Mouse (Mus musculus) forebrain, embryonic 16.5 days (tissue): ENCODE measurements around the gene Mn1. TPM values are rescaled to one million over a fixed set of nuclear protein-coding genes. Genes with fewer than 3 reads are reported as not detected.

Source experiments
- ATAC-seq: fragments of 200-750 bp; cut with Nextera tagmentation; 2 replicates; pipeline ENCODE4 v1.8.0; 2017; ENCODE audit warnings: mild to moderate bottlenecking, moderate library complexity
- H3K27ac ChIP-seq: fragments of 300-500 bp; sonication (generic); 2 replicates; pipeline ENCODE4 v1.5.1; 2014; ENCODE audit warnings: low read length, control low read depth
- H3K27me3 ChIP-seq: fragments of 300-500 bp; sonication (generic); replicated peaks from 2 replicates; pipeline ENCODE4 v1.6.1; 2014; ENCODE audit warnings: low read length; ENCODE audit not compliant: control insufficient read depth, insufficient read depth
- H3K36me3 ChIP-seq: fragments of 300-500 bp; sonication (generic); 2 replicates; pipeline ENCODE4 v1.6.1; 2014; ENCODE audit not compliant: control insufficient read depth, insufficient read depth
- H3K4me1 ChIP-seq: fragments of 300-500 bp; sonication (generic); replicated peaks from 2 replicates; pipeline ENCODE4 v1.6.1; 2014; ENCODE audit warnings: low read length; ENCODE audit not compliant: control insufficient read depth, insufficient read depth
- H3K4me2 ChIP-seq: fragments of 300-500 bp; sonication (generic); 2 replicates; pipeline ENCODE4 v1.6.1; 2014; ENCODE audit warnings: mild to moderate bottlenecking, low read length, control low read depth
- H3K4me3 ChIP-seq: fragments of 300-500 bp; sonication (generic); replicated peaks from 2 replicates; pipeline ENCODE4 v1.5.1; 2014; ENCODE audit warnings: mild to moderate bottlenecking, low read length, control low read depth
- H3K9ac ChIP-seq: fragments of 300-500 bp; sonication (generic); replicated peaks from 2 replicates; pipeline ENCODE4 v1.6.1; 2014; ENCODE audit warnings: low read depth, low read length, control low read depth
- H3K9me3 ChIP-seq: fragments of 300-500 bp; sonication (generic); 2 replicates; pipeline ENCODE4 v1.6.1; 2016; ENCODE audit warnings: low read length; ENCODE audit not compliant: control insufficient read depth
- WGBS: fragments of 180-500 bp; shearing (Covaris S2); extraction: QIAGEN DNeasy Blood & Tissue Kit; methylation state at CpG from one replicate; pipeline ENCODE4 v1.1.7; 2014; 5-methylcytosine and 5-hydroxymethylcytosine counted together
- polyA plus RNA-seq: library from polyadenylated mRNA; unstranded; fragments of >200 nt; fragmentation: Nextera tagmentation; extraction: Ambion mirVana; gene quantifications from 2 replicates; pipeline ENCODE4 v1.2.1, GENCODE M21; 2015

Mn1 gene
- polyA plus RNA-seq, 1 experiment from 2014 or later = 99.6 TPM

- WGBS = 70% methylated on average over 6 of the region's 6 CpGs
- H3K4me1 ChIP-seq = peaks cover 13% of the 10 kb centered on the region
- H3K27me3 ChIP-seq = no peaks in the 10 kb centered on the region
- H3K4me3 ChIP-seq = no peak overlapping the region
- H3K27ac ChIP-seq = no peak overlapping the region
- no peaks in the 10 kb centered on the region for H3K9me3 ChIP-seq
- H3K36me3 ChIP-seq = no peaks in the 10 kb centered on the region
- no peak; the same call in 1 of the 2 replicates for ATAC-seq
- H3K9ac ChIP-seq = no peak overlapping the region
- H3K4me2 ChIP-seq = no peak overlapping the region
These were observed 59.0 kb downstream of the Mn1 start for GRCm38 (mm10) chr5:111476141-111476540.

- Histone ChIP-seq H3K4me1 (peaks cover 3% of the 10 kb centered on the region; the same call in 1 of the 2 replicates), H3K9ac (no peak overlapping the region), H3K27me3 (no peaks in the 10 kb centered on the region), H3K4me3 (no peak overlapping the region), H3K4me2 (no peak overlapping the region), H3K9me3 (peaks cover 5% of the 10 kb centered on the region; the same call in 1 of the 2 replicates), H3K27ac (no peak overlapping the region), H3K36me3 (no peaks in the 10 kb centered on the region)
- WGBS = 88% methylated on average over 4 of the region's 4 CpGs
- ATAC-seq = no peak
These were observed 68.7 kb downstream of the Mn1 start for GRCm38 (mm10) chr5:111485907-111486306.

- no peaks in the 10 kb centered on the region for H3K9me3 ChIP-seq
- no peak overlapping the region for H3K9ac ChIP-seq
- H3K27ac ChIP-seq = no peak overlapping the region
- 56% methylated on average over 7 of the region's 7 CpGs for WGBS
- H3K4me2 ChIP-seq = peak overlapping the region; percentile 31
- no peaks in the 10 kb centered on the region for H3K36me3 ChIP-seq
- ATAC-seq = peak; percentile 86
- peak overlapping the region; percentile 12; the same call in 1 of the 2 replicates for H3K4me3 ChIP-seq
- no peaks in the 10 kb centered on the region for H3K27me3 ChIP-seq
- H3K4me1 ChIP-seq = peaks cover 3% of the 10 kb centered on the region; the same call in 1 of the 2 replicates
These were observed 72.0 kb downstream of the Mn1 start for GRCm38 (mm10) chr5:111489022-111489616.

DNA sequence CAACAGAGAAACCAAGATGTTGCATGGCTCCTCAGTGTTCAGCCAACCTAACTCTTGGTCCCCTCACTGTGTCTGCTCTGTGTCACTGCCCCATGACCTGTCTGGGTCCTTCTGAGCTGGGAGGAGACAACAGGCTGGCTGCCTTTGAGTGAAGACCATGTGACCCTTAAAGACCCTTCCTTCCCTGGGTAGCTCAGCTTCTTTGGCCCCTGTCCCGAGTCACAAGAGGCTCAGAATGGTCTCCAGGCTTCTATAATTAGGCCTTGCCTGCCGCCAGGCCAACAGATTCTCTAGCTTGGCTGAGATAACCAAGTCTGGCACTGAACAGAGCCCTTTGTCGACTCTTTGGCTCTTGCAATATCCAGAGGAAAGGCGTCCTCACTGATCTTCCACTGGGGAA lies 73.4 kb downstream of the Mn1 start:
- no peak overlapping the region for H3K4me3 ChIP-seq
- H3K4me1 ChIP-seq = peaks cover 3% of the 10 kb centered on the region; the same call in 1 of the 2 replicates
- H3K9me3 ChIP-seq = no peaks in the 10 kb centered on the region
- H3K27ac ChIP-seq = no peak overlapping the region
- ATAC-seq = no peak
- H3K4me2 ChIP-seq = no peak overlapping the region
- H3K27me3 ChIP-seq = no peaks in the 10 kb centered on the region
- no peaks in the 10 kb centered on the region for H3K36me3 ChIP-seq
- H3K9ac ChIP-seq = no peak overlapping the region
- 70% methylated on average over 4 of the region's 4 CpGs for WGBS

DNA sequence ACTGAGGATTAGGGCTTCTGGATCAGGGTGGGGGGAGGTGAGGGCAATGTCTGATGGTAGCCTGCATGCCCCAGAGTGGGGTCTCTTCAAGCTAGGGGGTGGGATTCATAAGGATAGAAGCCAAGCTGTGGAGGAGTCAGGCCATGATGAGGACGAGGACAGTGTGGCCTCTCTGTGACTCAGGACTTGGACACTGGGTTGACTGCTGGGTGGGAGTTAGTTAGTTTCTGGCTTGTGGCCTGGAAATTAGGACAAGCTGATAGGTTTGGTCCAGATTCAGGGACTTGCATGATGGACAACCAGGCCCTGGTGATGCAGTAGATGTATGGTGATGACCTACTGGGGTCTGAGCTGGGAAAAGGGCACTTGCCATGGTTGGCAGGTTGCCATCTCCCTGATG lies 74.3 kb downstream of the Mn1 start:
- H3K9ac ChIP-seq = no peak overlapping the region
- H3K4me2 ChIP-seq = no peak overlapping the region
- 79% methylated on average over 1 of the region's 1 CpGs for WGBS
- no peaks in the 10 kb centered on the region for H3K27me3 ChIP-seq
- H3K4me3 ChIP-seq = no peak overlapping the region
- H3K36me3 ChIP-seq = no peaks in the 10 kb centered on the region
- no peak for ATAC-seq
- H3K27ac ChIP-seq = no peak overlapping the region
- no peaks in the 10 kb centered on the region for H3K9me3 ChIP-seq
- H3K4me1 ChIP-seq = peaks cover 5% of the 10 kb centered on the region; the same call in 1 of the 2 replicates

- WGBS = 83% methylated on average over 3 of the region's 3 CpGs
- no peak for ATAC-seq
- peaks cover 6% of the 10 kb centered on the region; the same call in 1 of the 2 replicates for H3K4me1 ChIP-seq
- H3K27me3 ChIP-seq = no peaks in the 10 kb centered on the region
- no peak overlapping the region for H3K27ac ChIP-seq
- no peaks in the 10 kb centered on the region for H3K9me3 ChIP-seq
- no peak overlapping the region for H3K4me3 ChIP-seq
- no peaks in the 10 kb centered on the region for H3K36me3 ChIP-seq
- no peak overlapping the region for H3K9ac ChIP-seq
- H3K4me2 ChIP-seq = no peak overlapping the region
These were observed 82.9 kb downstream of the Mn1 start for GRCm38 (mm10) chr5:111500036-111500435.

GRCm38 (mm10) chr5:111501691-111502441 lies 84.7 kb downstream of the Mn1 start:
- Histone ChIP-seq H3K4me2 (no peak overlapping the region), H3K9me3 (no peaks in the 10 kb centered on the region), H3K4me3 (no peak overlapping the region), H3K4me1 (peaks cover 7% of the 10 kb centered on the region), H3K9ac (no peak overlapping the region), H3K27ac (no peak overlapping the region), H3K36me3 (no peaks in the 10 kb centered on the region), H3K27me3 (no peaks in the 10 kb centered on the region)
- 80% methylated on average over 13 of the region's 13 CpGs for WGBS
- no peak for ATAC-seq

DNA sequence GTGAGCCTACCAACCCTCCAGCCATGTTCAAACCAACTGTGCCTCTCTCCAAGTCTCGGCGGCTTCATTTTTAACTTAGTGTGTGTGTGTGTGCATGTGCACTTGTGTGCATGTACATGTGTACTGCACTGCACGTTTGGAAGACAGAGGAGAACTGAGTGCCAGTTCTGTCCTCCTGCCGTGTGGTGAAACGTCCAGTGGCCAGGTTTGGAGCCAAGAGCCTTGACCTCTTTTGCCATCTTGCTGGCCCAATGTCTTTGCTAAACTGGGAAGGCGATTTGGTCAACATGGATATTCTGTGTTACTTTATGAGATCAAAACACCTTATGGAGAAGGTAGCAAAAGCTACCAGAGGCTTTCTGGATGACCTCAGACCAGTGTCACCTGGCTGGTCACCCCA lies 88.1 kb downstream of the Mn1 start:
- Histone ChIP-seq H3K4me2 (no peak overlapping the region), H3K9me3 (no peaks in the 10 kb centered on the region), H3K4me3 (no peak overlapping the region), H3K27me3 (no peaks in the 10 kb centered on the region), H3K9ac (no peak overlapping the region), H3K27ac (no peak overlapping the region), H3K36me3 (no peaks in the 10 kb centered on the region), H3K4me1 (peaks cover 19% of the 10 kb centered on the region)
- ATAC-seq = no peak
- 95% methylated on average over 6 of the region's 6 CpGs for WGBS

DNA sequence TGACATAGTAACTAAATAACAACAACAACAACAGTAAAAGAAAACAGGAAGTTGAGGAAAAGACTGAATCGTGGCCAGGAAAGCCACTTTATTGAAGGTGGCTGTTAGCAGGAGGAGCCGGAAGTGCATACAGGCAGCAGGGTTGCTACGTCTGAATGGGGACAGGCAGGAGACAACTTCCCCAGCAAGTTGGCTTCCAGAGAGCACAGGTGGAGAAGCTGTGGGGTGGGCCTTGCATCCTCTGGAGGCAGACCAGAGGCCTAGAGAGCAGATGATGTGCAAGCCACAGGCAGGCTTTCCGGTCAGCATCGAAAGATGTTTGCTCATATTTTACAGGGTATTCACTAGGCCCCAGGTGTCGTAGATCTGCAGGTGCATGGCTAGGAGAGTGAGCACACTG lies 88.7 kb downstream of the Mn1 start:
- no peaks in the 10 kb centered on the region for H3K9me3 ChIP-seq
- WGBS = 94% methylated on average over 6 of the region's 6 CpGs
- peaks cover 24% of the 10 kb centered on the region for H3K4me1 ChIP-seq

More for the DNA sequence above, 88.7 kb downstream of the Mn1 start:
- no peaks in the 10 kb centered on the region for H3K36me3 ChIP-seq
- no peak overlapping the region for H3K4me3 ChIP-seq
- no peak overlapping the region for H3K27ac ChIP-seq
- H3K4me2 ChIP-seq = no peak overlapping the region
- no peaks in the 10 kb centered on the region for H3K27me3 ChIP-seq
- ATAC-seq = no peak
- H3K9ac ChIP-seq = no peak overlapping the region
